Mouse (Mus musculus) ES-Bruce4 (cell line): ENCODE data around the gene Manf.

Source experiments
- CTCF ChIP-seq: IDR thresholded peaks from one replicate; pipeline ENCODE4 v1.8.1; 2011; ENCODE audit warnings: low read depth, low read length
- EP300 ChIP-seq: IDR thresholded peaks from 2 replicates; pipeline ENCODE4 v1.6.1; 2011; ENCODE audit warnings: low read depth, low read length; ENCODE audit not compliant: insufficient read depth
- POLR2A ChIP-seq: IDR thresholded peaks from one replicate; pipeline ENCODE4 v1.8.1; 2011; ENCODE audit warnings: low read length; ENCODE audit not compliant: insufficient read depth

- TF ChIP-seq POLR2A (no peak), CTCF (no peak), EP300 (no peak)
Measured at GRCm38 (mm10) chr9:106879471-106879870, 12.3 kb downstream of the Manf start.
